Mouse (Mus musculus): Measurements from ENCODE around the gene Cdk11b. TPM values are rescaled to one million over a fixed set of nuclear protein-coding genes. Genes with fewer than 3 reads are reported as not detected.

Cdk11b gene
- total and polyA plus RNA-seq, 3 experiments, result 53.3 to 144 (median 86.4) TPM

DNA sequence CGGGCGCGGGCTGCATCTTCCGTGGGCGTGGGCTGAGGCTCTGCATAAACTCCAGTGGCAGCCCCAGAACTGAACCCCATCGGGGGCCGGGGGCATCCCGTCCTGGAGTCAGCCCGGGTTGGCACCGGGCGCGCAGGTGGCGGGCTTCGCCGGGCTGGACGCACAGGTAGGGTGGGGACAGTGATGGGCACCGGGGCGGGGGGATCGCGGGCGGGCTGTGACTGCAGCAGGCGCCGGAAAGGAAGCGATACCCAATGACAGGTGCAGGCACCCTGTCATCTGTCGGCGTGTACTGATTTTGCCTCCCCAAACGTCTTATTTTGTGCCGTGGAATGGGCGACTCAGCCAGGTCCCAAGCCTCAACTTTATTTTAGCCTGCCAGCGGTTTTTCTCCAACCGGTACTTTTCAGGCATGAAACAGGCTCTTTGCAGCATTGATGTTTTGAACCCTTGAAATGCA lies 22.6 kb upstream of the Cdk11b start:
- no peak for DNase-seq (ENCODE audit: low spot score)
- Histone ChIP-seq H3K36me3 (replicated peaks) (peaks cover 43% of the 10 kb centered on the region), H3K27me3 (ENCODE audit: insufficient read depth, low read length) (no peaks in the 10 kb centered on the region), H3K9me3 (replicated peaks) (no peaks in the 10 kb centered on the region), H3K4me1 (ENCODE audit: insufficient read depth, low read depth, low read length) (peaks cover 57% of the 10 kb centered on the region), H3K4me3 (ENCODE audit: low read depth, low read length) (peak overlapping the region; percentile 94)
- no peak for ATAC-seq (ENCODE audit: extremely low read depth, insufficient number of reproducible peaks, low FRiP score, poor library complexity, severe bottlenecking)
- no peak for TF ChIP-seq TAL1 (conservative IDR thresholded peaks at IDR 0.05; ENCODE audit: low read depth, low read length)
- no peak for TF ChIP-seq GATA1 (IDR thresholded peaks at IDR 0.05; ENCODE audit: borderline replicate concordance, low read length)
- no peak for TF ChIP-seq CTCF (IDR thresholded peaks at IDR 0.05; ENCODE audit: low read depth, low read length)
- no peak for TF ChIP-seq GATA2 (IDR thresholded peaks at IDR 0.05; ENCODE audit: borderline replicate concordance, low read depth, low read length)
- TF ChIP-seq POLR2AphosphoS5 (IDR thresholded peaks at IDR 0.05; ENCODE audit: insufficient replicate concordance, low read depth, low read length), result no peak

DNA sequence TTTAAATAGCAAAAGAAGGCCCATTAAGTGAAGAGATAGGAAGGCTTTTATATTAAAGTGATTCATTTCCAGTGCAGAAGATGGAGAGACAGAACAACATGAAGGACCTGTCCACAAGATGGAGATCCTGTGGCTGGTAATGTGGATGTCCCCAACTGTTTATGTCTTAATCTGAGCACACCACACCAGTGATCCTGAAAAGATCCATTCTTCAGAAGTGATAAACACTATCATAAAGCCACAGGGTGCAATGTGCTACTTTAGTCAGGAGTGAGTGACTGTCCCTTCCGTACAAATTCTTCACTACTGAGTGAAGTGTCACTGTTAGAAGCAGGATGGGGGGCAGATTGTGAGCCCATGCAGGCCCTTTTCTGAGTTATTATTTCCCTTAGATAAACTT lies 21.9 kb upstream of the Cdk11b start:
- H3K4me3 ChIP-seq (ENCODE audit: low read depth, low read length), result peak overlapping the region; percentile 94
- TF ChIP-seq TAL1 (conservative IDR thresholded peaks at IDR 0.05; ENCODE audit: low read depth, low read length) (peak; percentile 33; the same call in 1 of the 2 replicates), GATA1 (IDR thresholded peaks at IDR 0.05; ENCODE audit: borderline replicate concordance, low read length) (no peak)
- DNase-seq (ENCODE audit: low spot score) (no peak), ATAC-seq (ENCODE audit: extremely low read depth, insufficient number of reproducible peaks, low FRiP score, poor library complexity, severe bottlenecking) (no peak)
- H3K27me3 ChIP-seq (ENCODE audit: insufficient read depth, low read length), result no peaks in the 10 kb centered on the region
- peaks cover 53% of the 10 kb centered on the region for H3K4me1 ChIP-seq (ENCODE audit: insufficient read depth, low read depth, low read length)
- H3K36me3 ChIP-seq (replicated peaks), result peaks cover 50% of the 10 kb centered on the region
- no peaks in the 10 kb centered on the region for H3K9me3 ChIP-seq (replicated peaks)

DNA sequence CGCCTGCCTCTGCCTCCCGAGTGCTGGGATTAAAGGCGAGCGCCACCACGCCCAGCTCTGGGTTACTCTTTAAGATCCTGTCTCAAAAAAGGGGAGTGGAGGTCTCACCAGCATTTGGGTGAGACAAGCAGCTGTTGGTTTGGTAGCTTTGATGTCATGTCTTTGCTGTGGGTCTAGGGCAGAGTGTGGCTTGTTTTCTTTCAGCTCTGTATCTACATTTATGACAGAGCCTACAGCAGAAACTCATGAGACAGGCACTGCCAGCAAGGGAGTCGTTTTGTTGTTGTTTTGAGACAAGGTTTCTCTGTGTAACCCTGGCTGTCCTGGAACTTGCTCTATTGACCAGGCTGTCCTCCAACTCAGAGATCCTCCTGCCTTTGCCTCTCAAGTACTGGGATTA lies 20.9 kb upstream of the Cdk11b start:
- Histone ChIP-seq H3K4me1 (ENCODE audit: insufficient read depth, low read depth, low read length) (peaks cover 46% of the 10 kb centered on the region), H3K4me3 (ENCODE audit: low read depth, low read length) (no peak overlapping the region), H3K9me3 (replicated peaks) (no peaks in the 10 kb centered on the region), H3K27me3 (ENCODE audit: insufficient read depth, low read length) (no peaks in the 10 kb centered on the region), H3K36me3 (replicated peaks) (peaks cover 60% of the 10 kb centered on the region)
- ATAC-seq (ENCODE audit: extremely low read depth, insufficient number of reproducible peaks, low FRiP score, poor library complexity, severe bottlenecking), result no peak
- DNase-seq (ENCODE audit: low spot score), result no peak
- no peak for TF ChIP-seq TAL1 (conservative IDR thresholded peaks at IDR 0.05; ENCODE audit: low read depth, low read length)
- TF ChIP-seq POLR2AphosphoS5 (IDR thresholded peaks at IDR 0.05; ENCODE audit: insufficient replicate concordance, low read depth, low read length), result no peak
- TF ChIP-seq GATA2 (IDR thresholded peaks at IDR 0.05; ENCODE audit: borderline replicate concordance, low read depth, low read length), result no peak
- no peak for TF ChIP-seq CTCF (IDR thresholded peaks at IDR 0.05; ENCODE audit: low read depth, low read length)
- TF ChIP-seq GATA1 (IDR thresholded peaks at IDR 0.05; ENCODE audit: borderline replicate concordance, low read length), result no peak

DNA sequence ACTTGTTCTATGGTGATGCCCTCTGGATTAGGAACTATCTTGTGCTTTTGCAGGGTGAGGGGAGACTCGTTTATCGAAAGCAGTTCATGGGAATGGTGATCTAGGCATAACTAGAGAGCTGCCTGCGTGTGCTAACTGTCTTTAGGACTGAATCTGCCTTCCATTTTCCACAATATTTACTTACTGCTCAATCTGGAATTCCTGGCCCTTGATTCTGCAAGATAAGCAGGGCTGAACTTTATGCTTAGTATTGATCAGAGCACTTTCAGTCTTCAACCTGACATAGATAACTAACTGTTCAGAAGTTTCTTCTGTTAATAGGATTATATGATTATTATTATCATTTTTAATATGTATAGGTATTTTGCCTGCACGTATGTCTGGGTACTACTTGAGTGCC lies 19.5 kb upstream of the Cdk11b start:
- ATAC-seq (ENCODE audit: extremely low read depth, insufficient number of reproducible peaks, low FRiP score, poor library complexity, severe bottlenecking) (no peak), DNase-seq (ENCODE audit: low spot score) (no peak)
- TF ChIP-seq GATA1 (IDR thresholded peaks at IDR 0.05; ENCODE audit: borderline replicate concordance, low read length) (no peak), TAL1 (conservative IDR thresholded peaks at IDR 0.05; ENCODE audit: low read depth, low read length) (no peak), CTCF (IDR thresholded peaks at IDR 0.05; ENCODE audit: low read depth, low read length) (no peak), POLR2AphosphoS5 (IDR thresholded peaks at IDR 0.05; ENCODE audit: insufficient replicate concordance, low read depth, low read length) (no peak), GATA2 (IDR thresholded peaks at IDR 0.05; ENCODE audit: borderline replicate concordance, low read depth, low read length) (no peak)
- Histone ChIP-seq H3K27me3 (ENCODE audit: insufficient read depth, low read length) (no peaks in the 10 kb centered on the region), H3K36me3 (replicated peaks) (peaks cover 72% of the 10 kb centered on the region), H3K4me3 (ENCODE audit: low read depth, low read length) (no peak overlapping the region), H3K4me1 (ENCODE audit: insufficient read depth, low read depth, low read length) (peaks cover 40% of the 10 kb centered on the region), H3K9me3 (replicated peaks) (no peaks in the 10 kb centered on the region)

DNA sequence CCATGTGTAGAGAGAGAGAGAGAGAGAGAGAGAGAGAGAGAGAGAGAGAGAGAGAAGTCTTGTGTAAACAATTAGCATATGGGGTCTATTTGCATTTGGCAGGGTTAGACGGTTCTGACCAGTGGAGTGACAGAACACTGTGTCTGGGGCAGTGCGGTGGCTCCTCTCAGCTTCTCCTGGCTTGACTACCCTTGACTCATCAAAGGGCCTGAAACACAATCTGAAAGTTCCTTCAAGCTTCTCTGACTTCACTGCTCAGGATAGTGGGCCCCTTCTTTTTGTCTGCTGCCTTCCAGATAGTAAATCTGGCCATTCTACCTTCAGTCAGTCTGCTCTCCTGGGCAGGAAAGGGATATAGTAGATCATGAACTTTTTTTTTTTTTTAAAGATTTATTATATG lies 17.8 kb upstream of the Cdk11b start:
- Histone ChIP-seq H3K9me3 (replicated peaks) (no peaks in the 10 kb centered on the region), H3K4me3 (ENCODE audit: low read depth, low read length) (no peak overlapping the region), H3K36me3 (replicated peaks) (peaks cover 87% of the 10 kb centered on the region), H3K27me3 (ENCODE audit: insufficient read depth, low read length) (no peaks in the 10 kb centered on the region), H3K4me1 (ENCODE audit: insufficient read depth, low read depth, low read length) (peaks cover 41% of the 10 kb centered on the region)
- TF ChIP-seq GATA1 (IDR thresholded peaks at IDR 0.05; ENCODE audit: borderline replicate concordance, low read length), result no peak
- TF ChIP-seq CTCF (IDR thresholded peaks at IDR 0.05; ENCODE audit: low read depth, low read length), result no peak
- TF ChIP-seq POLR2AphosphoS5 (IDR thresholded peaks at IDR 0.05; ENCODE audit: insufficient replicate concordance, low read depth, low read length), result no peak
- TF ChIP-seq GATA2 (IDR thresholded peaks at IDR 0.05; ENCODE audit: borderline replicate concordance, low read depth, low read length), result no peak
- TF ChIP-seq TAL1 (conservative IDR thresholded peaks at IDR 0.05; ENCODE audit: low read depth, low read length), result no peak
- ATAC-seq (ENCODE audit: extremely low read depth, insufficient number of reproducible peaks, low FRiP score, poor library complexity, severe bottlenecking) (no peak), DNase-seq (ENCODE audit: low spot score) (no peak)

DNA sequence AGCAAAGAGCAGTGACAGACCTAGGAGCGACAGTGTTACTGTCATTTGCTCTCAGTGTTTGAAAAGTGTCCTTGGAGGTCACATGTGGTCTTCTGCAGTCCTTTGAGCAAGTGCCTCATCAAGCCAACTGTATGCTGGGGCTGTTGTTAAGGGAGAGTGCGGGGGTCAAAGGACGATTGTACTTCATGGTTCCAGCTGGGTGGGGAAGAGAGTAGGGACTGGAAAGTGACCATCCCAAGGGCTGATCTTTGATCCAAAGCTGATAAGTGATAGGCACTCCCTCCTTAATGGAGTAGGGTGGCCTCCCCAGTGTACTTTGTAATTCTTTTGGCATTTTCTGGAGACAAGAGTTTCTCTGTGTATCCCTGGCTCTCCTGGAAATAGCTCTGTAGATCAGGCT lies 12.8 kb upstream of the Cdk11b start:
- ATAC-seq (ENCODE audit: extremely low read depth, insufficient number of reproducible peaks, low FRiP score, poor library complexity, severe bottlenecking) (no peak), DNase-seq (ENCODE audit: low spot score) (no peak)
- H3K27me3 ChIP-seq (ENCODE audit: insufficient read depth, low read length), result no peaks in the 10 kb centered on the region
- H3K36me3 ChIP-seq (replicated peaks), result peaks cover 91% of the 10 kb centered on the region
- peaks cover 14% of the 10 kb centered on the region for H3K4me1 ChIP-seq (ENCODE audit: insufficient read depth, low read depth, low read length)
- no peaks in the 10 kb centered on the region for H3K9me3 ChIP-seq (replicated peaks)
- H3K4me3 ChIP-seq (ENCODE audit: low read depth, low read length), result no peak overlapping the region
- no peak for TF ChIP-seq GATA2 (IDR thresholded peaks at IDR 0.05; ENCODE audit: borderline replicate concordance, low read depth, low read length)
- TF ChIP-seq TAL1 (conservative IDR thresholded peaks at IDR 0.05; ENCODE audit: low read depth, low read length), result no peak
- TF ChIP-seq GATA1 (IDR thresholded peaks at IDR 0.05; ENCODE audit: borderline replicate concordance, low read length), result no peak
- no peak for TF ChIP-seq POLR2AphosphoS5 (IDR thresholded peaks at IDR 0.05; ENCODE audit: insufficient replicate concordance, low read depth, low read length)
- no peak for TF ChIP-seq CTCF (IDR thresholded peaks at IDR 0.05; ENCODE audit: low read depth, low read length)

All from G1E (cell line).